Mouse (Mus musculus): ENCODE measurements around the gene Ifi44. TPM values are rescaled to one million over a fixed set of nuclear protein-coding genes. Genes with fewer than 3 reads are reported as not detected.

Ifi44 gene
- polyA plus RNA-seq (2015; fragmentation: Nextera tagmentation; extraction: Ambion mirVana), result 0.82 and 1.3 TPM in 2 replicates

DNA sequence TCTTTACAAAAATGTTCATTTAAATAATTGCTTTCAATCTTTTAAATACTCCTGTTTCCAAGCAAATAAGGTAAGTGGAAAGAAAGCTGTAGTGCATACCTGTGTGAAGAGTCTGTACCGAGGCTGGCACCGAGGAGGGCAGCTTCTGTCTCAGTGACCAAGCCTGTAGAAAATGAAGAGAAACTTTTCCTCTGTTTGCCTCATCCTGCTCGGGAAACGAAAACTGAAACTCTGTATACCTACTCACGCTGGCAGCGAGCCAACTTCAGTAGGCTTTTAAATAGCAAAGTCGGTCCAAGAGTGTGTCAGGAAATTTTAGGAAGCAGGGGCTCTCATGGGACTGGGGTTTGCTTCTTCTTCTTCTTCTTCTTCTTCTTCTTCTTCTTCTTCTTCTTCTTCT is at the start of gene Ifi44:
Gene Ifi44 (minus strand): TSS at position 224 of the 400 bp plus-strand sequence.

Other genes with a start within 250 kb of the Ifi44 start
- 0.26 and 0.28 TPM in 2 replicates for gene Ifi44l, start 12.9 kb upstream of the Ifi44 start, polyA plus RNA-seq (2015; fragmentation: Nextera tagmentation; extraction: Ambion mirVana)
- gene Ptgfr, start 87.7 kb upstream of the Ifi44 start, polyA plus RNA-seq (2015; fragmentation: Nextera tagmentation; extraction: Ambion mirVana), result 1.7 and 2.9 TPM in 2 replicates

All from neural tube, postnatal 0 days (tissue).